Mouse (Mus musculus) thymus, postnatal 25 days (tissue): Measurements from ENCODE around the gene Katna1.

ENCODE experiments used
- DNase-seq: peaks from one replicate; pipeline ENCODE4 v3.0.0; 2022

Gene Katna1

DNA sequence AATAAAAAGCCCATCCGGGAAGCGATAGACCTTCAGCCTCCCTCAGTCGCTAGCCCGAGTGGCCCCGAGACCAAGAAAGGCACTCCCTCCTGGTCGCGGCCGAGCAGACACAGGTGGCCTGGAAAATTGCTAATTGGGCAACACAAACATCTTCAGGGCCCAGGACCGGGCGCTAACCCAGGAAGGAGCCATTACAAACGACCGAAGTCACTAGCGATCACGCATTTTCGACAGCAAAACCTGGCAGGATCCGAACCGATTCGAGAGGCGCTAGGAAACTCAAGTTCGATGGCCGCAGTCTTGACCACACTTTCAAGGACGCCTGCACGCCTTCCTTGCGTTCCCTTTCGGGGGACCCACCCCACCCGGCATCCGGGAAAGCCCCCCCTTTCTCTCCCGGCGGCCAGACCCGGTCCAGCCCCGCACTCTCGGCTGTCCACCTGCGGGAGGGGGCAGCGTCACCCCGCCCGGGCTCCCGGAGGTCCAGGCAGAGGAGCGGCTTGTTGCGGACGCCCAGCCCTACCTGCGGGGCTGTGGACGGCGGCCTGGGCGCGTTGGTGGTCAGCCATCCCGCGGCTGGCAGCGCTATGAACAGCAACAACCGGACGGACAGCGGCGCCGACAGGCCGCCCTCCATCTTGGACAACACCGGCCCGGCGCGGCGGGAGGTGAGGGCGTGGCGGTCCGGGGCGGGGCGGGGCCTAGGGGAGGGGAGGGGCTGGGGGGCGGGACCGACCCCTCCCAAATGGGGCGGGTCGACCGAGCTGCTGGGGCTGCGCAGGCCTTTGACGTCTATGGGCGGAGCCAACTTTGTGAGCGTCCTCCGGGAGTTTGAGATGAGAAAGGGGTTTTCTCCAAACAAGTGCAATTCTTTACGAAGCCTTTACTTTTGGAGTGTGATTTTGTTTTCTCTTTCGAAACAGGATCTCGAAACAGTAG, 54.7 kb downstream of the Katna1 start:
- DNase-seq = peak; percentile 89

DNA sequence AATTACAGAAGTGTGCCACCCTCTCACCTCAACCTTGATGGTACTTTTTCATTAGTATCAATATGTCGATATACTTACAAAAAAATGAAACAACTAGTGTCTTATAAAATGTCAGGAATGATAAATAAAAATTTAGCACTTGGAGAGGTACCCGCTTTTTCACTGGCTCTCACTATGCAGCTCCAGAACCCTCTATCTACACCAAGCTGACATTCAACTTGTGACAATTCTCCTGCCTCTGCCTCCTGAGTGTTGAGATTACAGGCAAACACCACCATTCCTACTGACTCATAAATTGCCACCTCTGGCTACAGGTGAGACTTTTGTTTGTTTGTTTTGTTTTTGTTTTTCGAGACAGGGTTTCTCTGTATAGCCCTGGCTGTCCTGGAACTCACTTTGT, 55.4 kb downstream of the Katna1 start:
- no peak for DNase-seq

DNA sequence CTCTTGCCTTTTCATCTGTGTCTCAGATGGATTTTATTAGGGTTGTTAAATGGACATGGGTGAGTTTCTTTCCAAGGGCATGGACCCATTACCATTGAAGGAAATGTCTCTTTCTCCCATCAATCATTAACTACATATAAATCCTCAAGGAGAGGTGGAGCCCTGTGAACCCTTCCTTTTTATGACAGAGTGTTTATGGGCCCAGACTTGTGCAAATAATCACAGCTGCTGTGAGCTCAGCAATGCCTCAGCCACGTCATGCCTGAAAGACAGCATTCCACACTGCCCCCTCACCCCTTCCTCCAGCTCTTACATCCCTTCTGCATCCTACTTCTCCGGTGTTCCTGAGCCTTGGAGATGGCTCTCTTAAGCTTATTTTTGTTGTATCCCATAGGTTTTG, 61.5 kb downstream of the Katna1 start:
- DNase-seq = no peak

DNA sequence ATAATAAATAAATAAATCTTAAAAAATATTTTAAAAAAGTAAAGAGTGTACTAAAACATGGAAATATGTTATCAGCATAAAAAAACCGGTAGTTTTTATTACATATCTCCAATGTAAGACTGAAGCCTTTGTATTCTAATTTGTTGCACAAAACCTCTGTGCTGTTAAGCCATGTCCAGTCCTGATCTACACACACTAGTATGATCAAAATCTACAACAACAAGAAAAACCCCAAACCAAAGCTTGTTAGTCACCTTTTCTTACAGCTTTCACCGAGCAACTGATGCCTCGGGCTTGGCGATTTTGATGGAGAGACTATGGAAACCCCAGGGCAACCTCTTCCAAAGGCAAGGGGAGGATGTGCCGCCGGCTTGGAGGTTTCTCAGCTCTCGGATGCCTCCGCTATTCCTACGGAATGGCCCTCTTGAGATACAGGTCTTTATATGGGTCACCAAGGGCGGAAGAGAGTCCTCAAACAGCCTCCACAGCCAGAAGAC, 66.5 kb downstream of the Katna1 start:
- no peak for DNase-seq

DNA sequence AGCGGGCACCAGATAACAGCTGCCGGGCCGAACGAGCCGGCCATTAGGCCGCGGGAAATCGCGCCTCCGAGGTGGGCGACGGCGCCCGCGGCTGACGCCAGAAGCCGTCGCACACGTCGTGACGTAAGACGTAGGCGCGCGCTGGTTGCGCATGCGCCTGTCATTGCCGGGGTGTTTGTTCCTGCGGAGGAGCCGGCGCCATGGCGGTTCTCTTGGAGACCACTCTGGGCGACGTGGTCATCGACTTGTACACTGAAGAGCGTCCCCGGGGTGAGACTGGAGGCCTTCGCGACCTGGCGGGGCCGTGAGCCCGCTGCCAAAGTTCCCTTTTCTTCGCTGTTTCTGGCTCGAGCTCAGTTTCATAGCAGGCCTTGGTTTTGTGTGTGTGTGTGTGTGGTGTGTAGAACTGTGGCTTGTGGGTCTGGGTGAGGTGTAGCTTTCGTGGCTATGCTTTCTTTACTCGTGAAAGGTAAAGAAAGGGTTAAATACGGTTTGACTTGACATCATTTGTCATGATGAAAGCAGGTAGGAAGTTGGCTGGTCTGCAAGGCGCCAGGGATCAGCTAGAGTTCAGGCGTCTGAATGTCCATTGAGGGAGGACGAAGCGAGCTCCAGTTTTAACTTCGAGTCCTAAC, 67.1 kb downstream of the Katna1 start, which contains the start of the genes Ginm1 and Ppil4:
Gene Ginm1 (minus strand): TSS at position 74 of the 635 bp plus-strand sequence.
Gene Ppil4 (plus strand): TSS at position 141 of the 635 bp plus-strand sequence.
- peak; percentile 87 for DNase-seq

DNA sequence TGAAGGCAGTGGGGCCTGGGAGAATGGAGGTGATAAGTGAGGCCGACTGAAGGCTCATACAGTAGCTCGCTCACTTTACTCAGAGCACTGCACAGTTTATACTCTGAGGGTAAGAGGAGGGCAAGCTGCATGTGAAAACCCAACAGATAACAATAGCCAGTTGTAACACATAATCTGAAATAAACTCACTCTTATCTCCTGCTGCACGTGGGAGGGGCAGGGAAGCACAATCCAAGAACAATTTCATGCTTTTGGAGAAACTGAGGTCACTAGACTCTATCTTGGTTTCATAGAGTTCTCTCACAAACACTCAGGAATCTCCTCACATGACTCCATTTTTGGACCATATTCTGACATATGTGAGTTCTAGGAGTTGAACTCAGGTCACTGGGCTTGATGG, 75.5 kb downstream of the Katna1 start:
- no peak for DNase-seq

DNA sequence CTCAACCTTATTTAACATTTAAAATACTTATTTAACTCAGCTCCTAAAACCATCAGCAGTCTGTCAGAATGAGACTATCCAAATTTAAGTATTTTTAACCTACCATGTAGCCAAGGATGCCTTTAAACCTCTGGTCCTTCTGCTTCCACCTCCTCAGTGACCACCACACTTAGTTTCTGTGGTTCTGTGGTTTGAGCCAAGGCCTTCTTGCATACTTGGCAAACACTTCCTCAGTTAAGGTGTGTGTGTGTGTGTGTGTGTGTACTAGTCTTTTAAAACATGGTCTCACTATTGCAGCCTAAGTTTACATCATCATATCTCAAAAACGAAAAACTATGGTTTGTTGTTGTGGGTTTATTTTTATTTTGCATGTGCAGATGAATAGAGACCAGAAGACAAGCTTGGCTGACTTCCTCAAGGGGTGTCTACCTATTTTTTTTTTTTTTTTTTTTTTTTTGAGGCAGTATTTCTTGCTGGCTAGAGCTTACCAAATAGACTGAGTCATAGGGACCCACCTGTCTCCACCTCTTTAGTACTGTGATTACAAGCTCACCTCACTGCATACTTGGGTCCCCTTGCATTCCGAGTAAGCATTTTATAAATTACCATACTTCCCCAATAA, 76.8 kb downstream of the Katna1 start:
- no peak for DNase-seq

DNA sequence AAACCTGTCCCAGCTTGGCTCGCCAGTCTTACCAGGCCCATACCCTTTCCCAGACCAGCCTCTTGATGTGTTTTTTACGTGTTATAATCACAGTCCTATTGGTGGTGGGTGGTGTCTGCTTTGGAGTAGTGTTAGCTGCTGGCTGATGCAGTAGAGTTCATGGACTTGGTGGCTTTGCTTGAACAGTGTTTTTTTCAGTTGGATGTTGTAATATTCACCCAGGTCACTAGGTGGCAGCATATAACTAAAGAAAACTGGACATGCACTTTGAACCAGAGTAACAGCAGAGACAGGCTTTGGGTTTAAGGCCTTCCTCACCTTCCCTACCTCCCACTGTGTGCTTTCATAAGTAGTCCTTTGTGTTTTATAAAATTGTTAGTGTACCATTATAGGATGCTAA, 84.1 kb downstream of the Katna1 start:
- DNase-seq = peak; percentile 60
